Mouse (Mus musculus) cerebellum, adult 2 months (tissue): Measurements from ENCODE around the gene Ccnt1. TPM values are rescaled to one million over a fixed set of nuclear protein-coding genes. Genes with fewer than 3 reads are reported as not detected.

Experiments used
- DNase-seq, 2 experiments: peaks; one replicate each; pipeline ENCODE4 v3.0.0; 2021
- H3K27ac ChIP-seq: fragments of 200-500 bp; 2 replicates; pipeline ENCODE4 v1.5.1; 2012; ENCODE audit warnings: low read length, control low read depth, inconsistent platforms; ENCODE audit not compliant: insufficient read depth
- H3K27me3 ChIP-seq: fragments of 200-500 bp; 2 replicates; pipeline ENCODE4 v1.6.1; 2012; ENCODE audit warnings: inconsistent platforms, mild to moderate bottlenecking, low read length, moderate library complexity; ENCODE audit not compliant: control insufficient read depth, insufficient read depth
- H3K4me1 ChIP-seq: fragments of 200-500 bp; 2 replicates; pipeline ENCODE4 v1.6.1; 2011; ENCODE audit warnings: low read length; ENCODE audit not compliant: control insufficient read depth, insufficient read depth
- H3K4me3 ChIP-seq: fragments of 200-500 bp; replicated peaks from 2 replicates; pipeline ENCODE3; 2011; ENCODE audit warnings: mild to moderate bottlenecking, low read depth, low read length, control low read depth; ENCODE audit not compliant: insufficient read depth
- CTCF ChIP-seq: fragments of 200-500 bp; IDR thresholded peaks from 2 replicates; pipeline ENCODE4 v1.5.1; 2011; ENCODE audit warnings: low read depth, mild to moderate bottlenecking, control low read depth, low read length, moderate library complexity, borderline replicate concordance; ENCODE audit not compliant: insufficient read depth
- POLR2A ChIP-seq: fragments of 200-500 bp; IDR thresholded peaks from 2 replicates; pipeline ENCODE4 v1.6.1; 2011; ENCODE audit warnings: low read length, control low read depth, borderline replicate concordance; ENCODE audit not compliant: insufficient read depth
- WGBS: fragments of 180-500 bp; shearing (Covaris S2); methylation state at CpG from one replicate; pipeline ENCODE4 v1.1.7; 2018; 5-methylcytosine and 5-hydroxymethylcytosine counted together
- polyA plus RNA-seq: library from polyadenylated mRNA; depleted of rRNA; stranded (reverse); fragments of >200 nt; gene quantifications from 2 replicates; pipeline ENCODE4 v1.2.3, GENCODE M21; 2012

Ccnt1 gene
- polyA plus RNA-seq, 1 experiment, result 24.2 TPM

GRCm38 (mm10) chr15:98537923-98538322 is 32.8 kb downstream of the Ccnt1 start:
- H3K27ac ChIP-seq, result no peak overlapping the region
- no peaks in the 10 kb centered on the region for H3K27me3 ChIP-seq
- H3K4me1 ChIP-seq, result no peaks in the 10 kb centered on the region; the same call in 1 of the 2 replicates
- WGBS, result 69% methylated on average over 4 of the region's 4 CpGs
- no peak overlapping the region for H3K4me3 ChIP-seq
- DNase-seq, result no peak
- TF ChIP-seq CTCF (no peak), POLR2A (no peak)

DNA sequence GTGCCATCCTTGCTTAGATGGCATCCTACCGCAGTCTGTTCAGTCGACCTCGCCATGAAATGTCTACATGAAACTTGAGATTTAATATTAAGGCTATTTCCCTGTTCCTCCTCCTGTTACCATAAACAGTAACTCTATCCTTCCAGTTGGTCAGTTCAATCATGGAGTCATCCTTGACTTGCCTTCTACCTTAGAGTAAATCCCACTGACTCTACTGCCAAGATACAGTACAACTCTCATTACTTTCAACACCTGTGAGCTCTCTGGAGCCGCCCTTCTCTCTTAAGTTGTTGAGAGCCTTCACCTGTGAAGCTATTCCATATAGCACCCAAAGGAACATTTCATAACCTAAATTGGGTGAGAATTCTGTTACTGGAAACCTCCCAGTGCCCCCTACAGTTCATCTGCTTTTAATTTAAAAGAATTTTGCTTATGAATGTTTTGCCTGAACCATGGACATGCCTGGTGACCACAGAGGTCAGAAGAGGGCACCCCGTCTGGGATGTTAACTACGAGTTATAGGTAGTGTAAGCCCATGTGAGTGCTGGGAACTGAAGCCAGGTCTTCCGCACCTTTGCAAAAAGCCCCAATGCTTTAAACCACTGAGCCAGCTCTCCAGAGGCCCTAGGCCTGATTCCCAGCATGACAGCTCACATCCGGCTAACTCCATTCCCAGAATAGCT is 33.8 kb downstream of the Ccnt1 start:
- TF ChIP-seq POLR2A, result no peak
- TF ChIP-seq CTCF, result no peak
- WGBS, result 81% methylated on average over 8 of the region's 8 CpGs
- Histone ChIP-seq H3K27me3 (no peaks in the 10 kb centered on the region), H3K27ac (no peak overlapping the region), H3K4me1 (peaks cover 3% of the 10 kb centered on the region), H3K4me3 (no peak overlapping the region)
- DNase-seq, result no peak

DNA sequence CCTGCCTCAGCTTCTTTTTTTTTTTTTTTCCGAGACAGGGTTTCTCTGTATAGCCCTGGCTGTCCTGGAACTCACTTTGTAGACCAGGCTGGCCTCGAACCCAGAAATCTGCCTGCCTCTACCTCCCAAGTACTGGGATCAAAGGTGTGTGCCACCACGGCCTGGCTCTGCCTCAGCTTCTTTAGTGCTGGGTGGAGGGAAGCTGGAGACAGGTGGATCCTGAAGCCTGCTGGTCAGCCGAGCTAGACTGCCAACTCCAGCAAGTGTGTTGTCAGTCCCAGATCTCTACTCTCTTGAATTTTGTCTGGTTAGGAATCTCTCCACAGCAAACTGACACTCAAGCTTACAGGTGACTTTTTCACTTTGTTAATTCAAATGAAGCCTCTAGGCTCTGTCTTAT is 34.8 kb downstream of the Ccnt1 start:
- no peak for DNase-seq
- Histone ChIP-seq H3K27ac (no peak overlapping the region), H3K4me3 (no peak overlapping the region), H3K27me3 (no peaks in the 10 kb centered on the region), H3K4me1 (peaks cover 3% of the 10 kb centered on the region)
- TF ChIP-seq POLR2A (no peak), CTCF (no peak)
- WGBS, result 52% methylated on average over 4 of the region's 4 CpGs

DNA sequence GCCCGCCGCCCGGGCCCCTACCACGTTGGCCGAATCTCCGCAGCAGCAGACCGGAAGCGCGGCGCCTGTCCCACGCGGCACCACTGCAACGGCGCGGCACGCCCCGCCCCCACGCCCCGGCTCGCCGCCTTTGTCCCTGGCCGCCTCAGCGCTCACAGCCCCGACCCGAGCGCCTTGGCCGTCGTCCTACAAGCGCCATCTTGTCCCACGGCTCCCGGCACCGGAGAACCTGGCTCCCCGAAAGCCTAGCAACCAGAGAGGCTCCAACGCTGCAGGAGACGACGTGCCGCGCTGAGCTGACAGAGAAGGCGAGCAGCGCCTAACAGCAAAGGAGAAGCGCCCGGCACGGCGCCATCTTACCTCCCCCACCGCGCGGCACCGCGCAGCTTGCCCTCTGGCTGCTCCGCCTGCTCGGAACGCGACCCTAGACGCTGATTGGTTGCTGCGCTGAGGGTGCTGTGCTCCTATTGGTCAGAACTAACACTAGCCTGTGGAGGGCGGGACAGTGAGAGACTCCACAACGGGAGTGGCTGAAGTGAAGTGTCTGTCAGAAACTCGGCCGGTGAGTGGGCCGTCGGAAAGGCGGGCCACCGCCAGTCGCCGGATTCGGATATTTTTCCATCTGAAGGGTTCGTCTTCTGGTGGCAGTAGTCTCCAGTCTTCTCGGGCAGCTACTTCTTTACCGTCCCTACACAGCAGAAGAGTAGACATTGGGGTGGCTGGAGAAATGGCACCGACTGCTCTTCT is 36.7 kb downstream of the Ccnt1 start, which contains the start of gene Kansl2:
TSS of gene Kansl2 (minus strand) at position 384 of the 747 bp plus-strand sequence.
- WGBS, result under 1% methylated on average over 69 of the region's 70 CpGs
- H3K27ac ChIP-seq, result peak within 1 kb of the TSS; percentile 95
- H3K27me3 ChIP-seq, result no peaks in the 10 kb centered on the region

GRCm38 (mm10) chr15:98533035-98533531 is 37.6 kb downstream of the Ccnt1 start:
- TF ChIP-seq POLR2A (no peak), CTCF (no peak)
- peaks cover 3% of the 10 kb centered on the region for H3K4me1 ChIP-seq
- no peak overlapping the region for H3K27ac ChIP-seq
- peak overlapping the region; percentile 57 for H3K4me3 ChIP-seq
- no peak for DNase-seq
- H3K27me3 ChIP-seq, result no peaks in the 10 kb centered on the region
- under 1% methylated on average over 18 of the region's 18 CpGs for WGBS

More for the DNA sequence above, 36.7 kb downstream of the Ccnt1 start, which contains the start of gene Kansl2:
- Histone ChIP-seq H3K4me1 (peaks cover 3% of the 10 kb centered on the region), H3K4me3 (peak within 1 kb of the TSS; percentile 79)
- TF ChIP-seq POLR2A (peak; percentile 93), CTCF (no peak)
- peak; percentile 99 for DNase-seq

- peaks cover 3% of the 10 kb centered on the region for H3K4me1 ChIP-seq
- H3K27ac ChIP-seq, result no peak overlapping the region
- H3K4me3 ChIP-seq, result peak overlapping the region; percentile 57
- TF ChIP-seq POLR2A, result no peak
- TF ChIP-seq CTCF, result no peak
- no peak for DNase-seq
- no peaks in the 10 kb centered on the region for H3K27me3 ChIP-seq
- WGBS, result 12% methylated on average over 5 of the region's 5 CpGs
Measured at GRCm38 (mm10) chr15:98532281-98532680, 38.4 kb downstream of the Ccnt1 start.

- Histone ChIP-seq H3K4me3 (no peak overlapping the region), H3K27me3 (no peaks in the 10 kb centered on the region), H3K4me1 (peaks cover 3% of the 10 kb centered on the region), H3K27ac (no peak overlapping the region)
- 87% methylated on average over 5 of the region's 5 CpGs for WGBS
- no peak for DNase-seq
- TF ChIP-seq CTCF, result no peak
Measured at GRCm38 (mm10) chr15:98528066-98528563, 42.6 kb downstream of the Ccnt1 start.
